Mouse (Mus musculus) forebrain, embryonic 10.5 days (tissue): ENCODE data around the gene Mob3b. TPM values are rescaled to one million over a fixed set of nuclear protein-coding genes. Genes with fewer than 3 reads are reported as not detected.
"Not testable (repeated sequence)": the region's sequence is repeated elsewhere in the genome, so short reads cannot be mapped to it uniquely, and the experiment has no call there.

ENCODE experiments used
- DNase-seq: peaks from one replicate; pipeline ENCODE4 v3.0.0-alpha.2; 2017; ENCODE audit warnings: low spot score; ENCODE audit errors: extremely low spot score
- H3K27ac ChIP-seq: fragments of 300-500 bp; sonication (generic); 2 replicates; pipeline ENCODE4 v1.5.1; 2016; ENCODE audit warnings: mild to moderate bottlenecking
- H3K27me3 ChIP-seq: fragments of 300-500 bp; sonication (generic); 2 replicates; pipeline ENCODE4 v1.6.1; 2016; ENCODE audit warnings: mild to moderate bottlenecking; ENCODE audit not compliant: poor library complexity, severe bottlenecking
- H3K36me3 ChIP-seq: fragments of 300-500 bp; sonication (generic); replicated peaks from 2 replicates; pipeline ENCODE4 v1.6.1; 2016; ENCODE audit warnings: mild to moderate bottlenecking, moderate library complexity
- H3K4me1 ChIP-seq: fragments of 300-500 bp; sonication (generic); 2 replicates; pipeline ENCODE4 v1.6.1; 2016
- H3K4me3 ChIP-seq: fragments of 300-500 bp; sonication (generic); 2 replicates; pipeline ENCODE4 v1.5.1; 2016; ENCODE audit warnings: mild to moderate bottlenecking, moderate library complexity
- H3K9me3 ChIP-seq: fragments of 300-500 bp; sonication (generic); 2 replicates; pipeline ENCODE4 v1.6.1; 2016; ENCODE audit warnings: mild to moderate bottlenecking, moderate library complexity
- whole genome bisulfite sequencing: fragments of 180-500 bp; shearing (Covaris S2); methylation state at CpG from one replicate; pipeline ENCODE4 v1.1.7; 2016; 5-methylcytosine and 5-hydroxymethylcytosine counted together
- polyA plus RNA-seq: library from polyadenylated mRNA; unstranded; fragments of >200 nt; fragmentation: Nextera tagmentation; extraction: Ambion mirVana; gene quantifications from 2 replicates; pipeline ENCODE4 v1.2.1, GENCODE M21; 2016

The Mob3b gene
- polyA plus RNA-seq, 1 experiment from 2014 or later, result 24.1 TPM

DNA sequence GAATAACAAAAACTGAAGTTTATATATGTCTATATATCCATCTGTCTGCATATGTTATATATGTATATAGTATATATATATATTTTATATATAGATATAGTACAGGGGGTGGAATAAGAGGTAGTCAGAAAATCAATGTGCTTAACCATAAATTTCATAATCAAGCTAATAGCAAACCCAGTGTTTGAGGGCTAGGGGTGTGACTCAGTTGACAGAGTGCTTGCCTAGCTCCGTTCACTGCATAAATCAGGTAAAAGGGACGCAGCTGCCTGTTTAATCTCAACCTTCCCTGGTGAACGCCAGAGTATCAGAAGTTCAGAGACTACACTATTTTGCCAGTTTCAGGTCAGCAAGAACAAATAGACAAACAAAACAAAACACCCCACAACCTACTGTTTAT, 255.7 kb downstream of the Mob3b start:
- not testable (repeated sequence) for DNase-seq, H3K4me1 ChIP-seq, H3K27ac ChIP-seq, H3K27me3 ChIP-seq, H3K4me3 ChIP-seq, H3K9me3 ChIP-seq, H3K36me3 ChIP-seq
- 91% methylated on average over 3 of the region's 3 CpGs for WGBS

DNA sequence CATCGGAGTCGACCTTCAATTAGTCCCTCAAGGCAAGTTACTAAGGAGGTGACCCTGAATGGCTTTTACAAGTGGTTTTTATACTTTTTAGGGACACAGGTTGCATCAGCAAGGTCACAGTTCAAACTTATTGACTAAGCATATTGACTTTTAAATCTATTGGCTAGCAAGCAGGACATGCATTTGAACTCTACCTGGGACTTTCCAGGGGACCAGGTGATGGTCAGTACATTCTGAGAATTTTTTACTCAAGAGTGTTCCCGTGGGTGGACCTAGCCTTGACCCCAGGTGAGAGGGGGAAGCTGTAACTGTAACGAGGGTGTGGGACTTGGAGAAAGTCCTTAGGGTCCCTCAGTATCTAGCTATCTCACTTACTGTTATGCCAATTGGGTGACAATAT, 256.1 kb downstream of the Mob3b start:
- Histone ChIP-seq H3K9me3 (no peaks in the 10 kb centered on the region), H3K27me3 (no peaks in the 10 kb centered on the region), H3K4me1 (peaks cover 4% of the 10 kb centered on the region; the same call in 1 of the 2 replicates), H3K36me3 (no peaks in the 10 kb centered on the region), H3K27ac (no peak overlapping the region), H3K4me3 (no peak overlapping the region)
- WGBS, result 82% methylated on average over 4 of the region's 4 CpGs
- DNase-seq, result no peak

- peaks cover 4% of the 10 kb centered on the region; the same call in 1 of the 2 replicates for H3K4me1 ChIP-seq
- no peak overlapping the region for H3K27ac ChIP-seq
- no peaks in the 10 kb centered on the region for H3K36me3 ChIP-seq
- H3K9me3 ChIP-seq, result no peaks in the 10 kb centered on the region
- no peak overlapping the region for H3K4me3 ChIP-seq
- 71% methylated on average over 9 of the region's 9 CpGs for WGBS
- no peak for DNase-seq
- no peaks in the 10 kb centered on the region for H3K27me3 ChIP-seq
These were observed 257.1 kb downstream of the Mob3b start for GRCm38 (mm10) chr4:34900155-34900554.

- WGBS, result 92% methylated on average over 1 of the region's 1 CpGs
These were observed 258.0 kb downstream of the Mob3b start for GRCm38 (mm10) chr4:34899322-34899721.

More at GRCm38 (mm10) chr4:34899322-34899721, 258.0 kb downstream of the Mob3b start:
- Histone ChIP-seq H3K9me3 (no peaks in the 10 kb centered on the region), H3K36me3 (no peaks in the 10 kb centered on the region), H3K27ac (no peak overlapping the region), H3K27me3 (no peaks in the 10 kb centered on the region), H3K4me3 (no peak overlapping the region), H3K4me1 (peaks cover 4% of the 10 kb centered on the region; the same call in 1 of the 2 replicates)
- DNase-seq, result no peak

Other genes with a start within 250 kb of the Mob3b start
- 0.39 and 0.67 TPM in 2 replicates for gene Ifnk, start 5.4 kb downstream of the Mob3b start, polyA plus RNA-seq
- 14.3 and 17.1 TPM in 2 replicates for gene C9orf72, start 68.7 kb upstream of the Mob3b start, polyA plus RNA-seq